Mouse (Mus musculus): ENCODE results near the gene Spo11. TPM values are rescaled to one million over a fixed set of nuclear protein-coding genes. Genes with fewer than 3 reads are reported as not detected.

The Spo11 gene
- polyA plus RNA-seq (2012; ENCODE audit: insufficient read depth, low replicate concordance), result not detected in 2 replicates

- H3K4me3 ChIP-seq (replicated peaks), result peak within 1 kb of the TSS; percentile 91
- H3K27me3 ChIP-seq (replicated peaks), result peaks cover 2% of the 10 kb centered on the region
- TF ChIP-seq FLI1 (IDR thresholded peaks at IDR 0.05; ENCODE audit: low read length), result no peak
- no peak for TF ChIP-seq GATA1 (IDR thresholded peaks at IDR 0.05; ENCODE audit: borderline replicate concordance, low read length)
- H3K36me3 ChIP-seq (replicated peaks; ENCODE audit: low read length), result peaks cover 3% of the 10 kb centered on the region
- peaks cover 31% of the 10 kb centered on the region for H3K4me1 ChIP-seq
- H3K9me3 ChIP-seq, result peaks cover 5% of the 10 kb centered on the region
These were observed at the start of gene Spo11 for GRCm38 (mm10) chr2:172977409-172978130. Gene Spo11, plus strand, starts transcription at chr2:172977700.

GRCm38 (mm10) chr2:172929905-172930436 is 47.5 kb upstream of the Spo11 start:
- H3K27me3 ChIP-seq (replicated peaks), result peaks cover 75% of the 10 kb centered on the region
- peaks cover 13% of the 10 kb centered on the region for H3K4me1 ChIP-seq
- no peak for TF ChIP-seq FLI1 (IDR thresholded peaks at IDR 0.05; ENCODE audit: low read length)
- TF ChIP-seq GATA1 (IDR thresholded peaks at IDR 0.05; ENCODE audit: borderline replicate concordance, low read length), result no peak
- peaks cover 4% of the 10 kb centered on the region; the same call in 1 of the 2 replicates for H3K9me3 ChIP-seq
- no peaks in the 10 kb centered on the region for H3K36me3 ChIP-seq (replicated peaks; ENCODE audit: low read length)
- H3K4me3 ChIP-seq (replicated peaks), result peak overlapping the region; percentile 14

GRCm38 (mm10) chr2:172931137-172931898 is 46.2 kb upstream of the Spo11 start:
- peaks cover 7% of the 10 kb centered on the region; the same call in 1 of the 2 replicates for H3K9me3 ChIP-seq
- TF ChIP-seq GATA1 (IDR thresholded peaks at IDR 0.05; ENCODE audit: borderline replicate concordance, low read length) (no peak), FLI1 (IDR thresholded peaks at IDR 0.05; ENCODE audit: low read length) (no peak)
- H3K4me1 ChIP-seq, result peaks cover 16% of the 10 kb centered on the region
- H3K4me3 ChIP-seq (replicated peaks), result peak overlapping the region; percentile 44
- no peaks in the 10 kb centered on the region for H3K36me3 ChIP-seq (replicated peaks; ENCODE audit: low read length)
- H3K27me3 ChIP-seq (replicated peaks), result peaks cover 87% of the 10 kb centered on the region

- peaks cover 7% of the 10 kb centered on the region; the same call in 1 of the 2 replicates for H3K9me3 ChIP-seq
- TF ChIP-seq GATA1 (IDR thresholded peaks at IDR 0.05; ENCODE audit: borderline replicate concordance, low read length) (no peak), FLI1 (IDR thresholded peaks at IDR 0.05; ENCODE audit: low read length) (no peak)
- H3K36me3 ChIP-seq (replicated peaks; ENCODE audit: low read length), result no peaks in the 10 kb centered on the region
- peaks cover 15% of the 10 kb centered on the region for H3K4me1 ChIP-seq
- peak overlapping the region; percentile 56 for H3K4me3 ChIP-seq (replicated peaks)
- H3K27me3 ChIP-seq (replicated peaks), result peaks cover 93% of the 10 kb centered on the region
These were observed 43.7 kb upstream of the Spo11 start for GRCm38 (mm10) chr2:172933631-172934419.

GRCm38 (mm10) chr2:172934420-172934788 is 43.1 kb upstream of the Spo11 start:
- Histone ChIP-seq H3K27me3 (replicated peaks) (peaks cover 96% of the 10 kb centered on the region), H3K4me1 (peaks cover 16% of the 10 kb centered on the region), H3K36me3 (replicated peaks; ENCODE audit: low read length) (no peaks in the 10 kb centered on the region), H3K4me3 (replicated peaks) (no peak overlapping the region), H3K9me3 (peaks cover 7% of the 10 kb centered on the region; the same call in 1 of the 2 replicates)
- TF ChIP-seq GATA1 (IDR thresholded peaks at IDR 0.05; ENCODE audit: borderline replicate concordance, low read length), result no peak
- TF ChIP-seq FLI1 (IDR thresholded peaks at IDR 0.05; ENCODE audit: low read length), result no peak

- H3K4me3 ChIP-seq (replicated peaks), result no peak overlapping the region
- peaks cover 7% of the 10 kb centered on the region; the same call in 1 of the 2 replicates for H3K9me3 ChIP-seq
- peaks cover 23% of the 10 kb centered on the region for H3K4me1 ChIP-seq
- H3K27me3 ChIP-seq (replicated peaks), result peaks cover 96% of the 10 kb centered on the region
- TF ChIP-seq FLI1 (IDR thresholded peaks at IDR 0.05; ENCODE audit: low read length) (no peak), GATA1 (IDR thresholded peaks at IDR 0.05; ENCODE audit: borderline replicate concordance, low read length) (no peak)
- H3K36me3 ChIP-seq (replicated peaks; ENCODE audit: low read length), result no peaks in the 10 kb centered on the region
These were observed 42.4 kb upstream of the Spo11 start for GRCm38 (mm10) chr2:172934891-172935740.

- H3K36me3 ChIP-seq (replicated peaks; ENCODE audit: low read length), result no peaks in the 10 kb centered on the region
- H3K9me3 ChIP-seq, result peaks cover 7% of the 10 kb centered on the region; the same call in 1 of the 2 replicates
- H3K4me3 ChIP-seq (replicated peaks), result no peak overlapping the region
- H3K4me1 ChIP-seq, result peaks cover 29% of the 10 kb centered on the region
- TF ChIP-seq GATA1 (IDR thresholded peaks at IDR 0.05; ENCODE audit: borderline replicate concordance, low read length) (no peak), FLI1 (IDR thresholded peaks at IDR 0.05; ENCODE audit: low read length) (no peak)
- H3K27me3 ChIP-seq (replicated peaks), result peaks cover 96% of the 10 kb centered on the region
These were observed 41.5 kb upstream of the Spo11 start for GRCm38 (mm10) chr2:172935776-172936562.

GRCm38 (mm10) chr2:172936844-172937243 is 40.7 kb upstream of the Spo11 start:
- Histone ChIP-seq H3K27me3 (replicated peaks) (peaks cover 97% of the 10 kb centered on the region), H3K4me1 (peaks cover 29% of the 10 kb centered on the region), H3K36me3 (replicated peaks; ENCODE audit: low read length) (no peaks in the 10 kb centered on the region), H3K4me3 (replicated peaks) (no peak overlapping the region), H3K9me3 (peaks cover 7% of the 10 kb centered on the region; the same call in 1 of the 2 replicates)
- TF ChIP-seq GATA1 (IDR thresholded peaks at IDR 0.05; ENCODE audit: borderline replicate concordance, low read length), result no peak
